Comparison of ENCODE assay signal across 22 mouse cellular contexts in the genomic region with DNA sequence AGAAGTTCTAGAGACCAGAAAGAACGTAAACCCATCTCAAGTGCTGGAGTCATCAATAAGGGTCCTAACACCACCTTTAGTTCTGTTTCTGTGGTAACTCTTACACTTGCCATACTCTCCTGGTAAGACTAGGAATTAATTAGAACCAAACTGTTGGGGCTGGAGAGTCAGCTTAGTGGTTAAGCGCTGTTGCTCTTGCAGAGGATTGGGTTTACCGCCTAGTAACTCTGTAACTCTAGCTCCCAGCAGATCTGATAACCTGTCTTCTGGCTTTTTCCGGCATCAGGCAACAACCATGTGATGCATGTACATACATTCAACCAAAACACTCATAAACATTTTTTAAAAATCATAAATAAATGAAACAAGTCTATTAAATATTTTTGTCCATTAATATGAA.
DNase-seq lines count a peak whose midpoint lies in the region; ATAC-seq and TF ChIP-seq lines count a peak whose summit lies in the region.
"Had no signal": no experiment of that assay in that cellular context is flagged by ENCODE, and none has a peak within 500 bp of the region (broad histone marks: within the 10 kb centered on the region; RNA-seq: fewer than 3 reads in every experiment).

No protein-coding gene starts in this region.

- no peak for TF ChIP-seq CTCF in heart, postnatal 0 days (IDR thresholded peaks at IDR 0.05; ENCODE audit: low read depth)

- DNase-seq in embryonic facial prominence, embryonic 11.5 days (ENCODE audit: low spot score) = peak; percentile 6
- DNase-seq in embryonic facial prominence, embryonic 10.5 days (ENCODE audit: low spot score) = no peak
- DNase-seq in heart, postnatal 0 days (ENCODE audit: low spot score) = no peak
- no peak for DNase-seq in heart, adult 11 months
- no peak for DNase-seq in limb, embryonic 10.5 days (ENCODE audit: low spot score)
- no peak for DNase-seq in spleen, postnatal 36 days (ENCODE audit: low spot score in 2 of 2)
- DNase-seq: adrenal gland, adult 8-10 months; adrenal gland, postnatal 25 days; cerebellum, adult 11-12 months; cerebellum, adult 9-10 months; cerebellum, postnatal 14 days; forebrain, postnatal 0 days; gastrocnemius, adult 2 months; gastrocnemius, postnatal 14 days; heart, adult 2 months had no signal

- WGBS in embryonic facial prominence, embryonic 11.5 days = 76% methylated on average over 4 of the region's 4 CpGs
- 90% methylated on average over 4 of the region's 4 CpGs for WGBS in embryonic facial prominence, embryonic 10.5 days
- 89% methylated on average over 4 of the region's 4 CpGs for WGBS in heart, postnatal 0 days
- WGBS in limb, embryonic 13.5 days = 75% methylated on average over 4 of the region's 4 CpGs
- 92% methylated on average over 4 of the region's 4 CpGs for WGBS in limb, embryonic 10.5 days

- no peaks in the 10 kb centered on the region for H3K9me3 ChIP-seq in embryonic facial prominence, embryonic 11.5 days (replicated peaks; ENCODE audit: control insufficient read depth, low read length)
- H3K9me3 ChIP-seq in embryonic facial prominence, embryonic 10.5 days = no peaks in the 10 kb centered on the region
- H3K9me3 ChIP-seq in heart, postnatal 0 days (replicated peaks; ENCODE audit: control insufficient read depth, low read length) = no peaks in the 10 kb centered on the region
- H3K9me3 ChIP-seq in limb, embryonic 13.5 days = no peaks in the 10 kb centered on the region
- no peaks in the 10 kb centered on the region for H3K9me3 ChIP-seq in limb, embryonic 10.5 days (replicated peaks)
- H3K9me3 ChIP-seq: embryonic facial prominence, embryonic 15.5 days; heart, embryonic 10.5 days; hindbrain, embryonic 12.5 days; hindbrain, embryonic 15.5 days had no signal

- no peak overlapping the region for H3K4me3 ChIP-seq in embryonic facial prominence, embryonic 11.5 days (ENCODE audit: low read depth, low read length)
- no peak overlapping the region for H3K4me3 ChIP-seq in embryonic facial prominence, embryonic 10.5 days
- no peak overlapping the region for H3K4me3 ChIP-seq in heart, postnatal 0 days (ENCODE audit: low read depth, low read length)
- H3K4me3 ChIP-seq in limb, embryonic 13.5 days = no peak overlapping the region
- H3K4me3 ChIP-seq in limb, embryonic 10.5 days = no peak overlapping the region
- H3K4me3 ChIP-seq: embryonic facial prominence, embryonic 15.5 days; heart, adult 2 months; heart, embryonic 10.5 days; hindbrain, embryonic 12.5 days; hindbrain, embryonic 15.5 days had no signal

- H3K4me1 ChIP-seq in embryonic facial prominence, embryonic 11.5 days (ENCODE audit: control insufficient read depth, insufficient read depth, low read length) = no peaks in the 10 kb centered on the region
- H3K4me1 ChIP-seq in embryonic facial prominence, embryonic 10.5 days = no peaks in the 10 kb centered on the region
- H3K4me1 ChIP-seq in heart, postnatal 0 days (ENCODE audit: control insufficient read depth, insufficient read depth) = peaks cover 9% of the 10 kb centered on the region
- peaks cover 18% of the 10 kb centered on the region for H3K4me1 ChIP-seq in limb, embryonic 13.5 days
- no peaks in the 10 kb centered on the region for H3K4me1 ChIP-seq in limb, embryonic 10.5 days

- H3K4me2 ChIP-seq in embryonic facial prominence, embryonic 11.5 days (ENCODE audit: low read depth, low read length) = no peak overlapping the region
- 0 out of 2 replicates have a peak overlapping the region, but pooled peaks have one; percentile 31 for H3K4me2 ChIP-seq in heart, postnatal 0 days (ENCODE audit: low read depth, low read length)
- H3K4me2 ChIP-seq in limb, embryonic 13.5 days (replicated peaks) = no peak overlapping the region
- H3K4me2 ChIP-seq: embryonic facial prominence, embryonic 15.5 days; hindbrain, embryonic 12.5 days; hindbrain, embryonic 15.5 days had no signal

- no peak overlapping the region for H3K9ac ChIP-seq in embryonic facial prominence, embryonic 11.5 days (replicated peaks; ENCODE audit: low read length)
- no peak overlapping the region for H3K9ac ChIP-seq in heart, postnatal 0 days (replicated peaks; ENCODE audit: low read depth, low read length)
- H3K9ac ChIP-seq in limb, embryonic 13.5 days = no peak overlapping the region
- H3K9ac ChIP-seq: embryonic facial prominence, embryonic 15.5 days; forebrain, postnatal 0 days; hindbrain, embryonic 12.5 days; hindbrain, embryonic 15.5 days had no signal

- no peak overlapping the region for H3K27ac ChIP-seq in embryonic facial prominence, embryonic 11.5 days (replicated peaks; ENCODE audit: low read depth, low read length)
- H3K27ac ChIP-seq in embryonic facial prominence, embryonic 10.5 days (replicated peaks) = no peak overlapping the region
- H3K27ac ChIP-seq in heart, postnatal 0 days (ENCODE audit: low read depth) = no peak overlapping the region
- 0 out of 2 replicates have a peak overlapping the region, but pooled peaks have one; percentile 28 for H3K27ac ChIP-seq in limb, embryonic 13.5 days
- H3K27ac ChIP-seq in limb, embryonic 10.5 days = no peak overlapping the region
- H3K27ac ChIP-seq: embryonic facial prominence, embryonic 15.5 days; gastrocnemius, adult 2 months; heart, adult 2 months; heart, embryonic 10.5 days; hindbrain, embryonic 12.5 days; hindbrain, embryonic 15.5 days had no signal

- no peak for ATAC-seq in embryonic facial prominence, embryonic 11.5 days (replicated peaks; ENCODE audit: insufficient number of reproducible peaks, low FRiP score, low TSS enrichment, low read depth)
- no peak for ATAC-seq in heart, postnatal 0 days (ENCODE audit: insufficient read depth, low read depth)
- ATAC-seq in limb, embryonic 13.5 days (ENCODE audit: low FRiP score, low read depth) = no peak
- ATAC-seq: activated CD4-positive, CD25-positive, alpha-beta regulatory T cell, adult 4 months; forebrain, embryonic 14.5 days had no signal

- TF ChIP-seq EP300 in heart, postnatal 0 days (IDR thresholded peaks at IDR 0.05; ENCODE audit: low read depth) = no peak

- no peaks in the 10 kb centered on the region for H3K27me3 ChIP-seq in embryonic facial prominence, embryonic 11.5 days (ENCODE audit: control insufficient read depth, insufficient read depth, low read length)
- H3K27me3 ChIP-seq in embryonic facial prominence, embryonic 10.5 days (replicated peaks; ENCODE audit: low read depth, poor library complexity, severe bottlenecking) = no peaks in the 10 kb centered on the region
- no peaks in the 10 kb centered on the region for H3K27me3 ChIP-seq in heart, postnatal 0 days (ENCODE audit: control insufficient read depth, insufficient read depth, low read length)
- no peaks in the 10 kb centered on the region for H3K27me3 ChIP-seq in limb, embryonic 13.5 days
- H3K27me3 ChIP-seq in limb, embryonic 10.5 days (ENCODE audit: low read depth, poor library complexity, severe bottlenecking) = no peaks in the 10 kb centered on the region
- H3K27me3 ChIP-seq: embryonic facial prominence, embryonic 15.5 days; hindbrain, embryonic 12.5 days; hindbrain, embryonic 15.5 days had no signal

- H3K36me3 ChIP-seq in embryonic facial prominence, embryonic 11.5 days (replicated peaks; ENCODE audit: control insufficient read depth, insufficient read depth, low read depth, low read length) = no peaks in the 10 kb centered on the region
- H3K36me3 ChIP-seq in embryonic facial prominence, embryonic 10.5 days (replicated peaks) = no peaks in the 10 kb centered on the region
- H3K36me3 ChIP-seq in heart, postnatal 0 days (replicated peaks; ENCODE audit: control insufficient read depth, insufficient read depth, low read length) = no peaks in the 10 kb centered on the region
- H3K36me3 ChIP-seq in limb, embryonic 13.5 days = no peaks in the 10 kb centered on the region
- no peaks in the 10 kb centered on the region for H3K36me3 ChIP-seq in limb, embryonic 10.5 days
- H3K36me3 ChIP-seq: embryonic facial prominence, embryonic 15.5 days; heart, embryonic 10.5 days; hindbrain, embryonic 12.5 days; hindbrain, embryonic 15.5 days had no signal
